Mouse (Mus musculus) heart, embryonic 16.5 days (tissue): ENCODE results near the gene Dclk1. TPM values are rescaled to one million over a fixed set of nuclear protein-coding genes. Genes with fewer than 3 reads are reported as not detected.
"Not testable (repeated sequence)": the region's sequence is repeated elsewhere in the genome, so short reads cannot be mapped to it uniquely, and the experiment has no call there.

Source experiments
- ATAC-seq: fragments of 200-750 bp; cut with Nextera tagmentation; replicated peaks from 2 replicates; pipeline ENCODE4 v1.8.0; 2017; ENCODE audit warnings: moderate number of reproducible peaks; ENCODE audit not compliant: insufficient read depth, low FRiP score; ENCODE audit errors: extremely low read depth
- H3K27ac ChIP-seq: fragments of 300-500 bp; sonication (generic); 2 replicates; pipeline ENCODE4 v1.5.1; 2014; ENCODE audit warnings: mild to moderate bottlenecking, low read length, control low read depth, moderate library complexity
- H3K27me3 ChIP-seq: fragments of 300-500 bp; sonication (generic); 2 replicates; pipeline ENCODE4 v1.6.1; 2014; ENCODE audit warnings: low read length, mixed read lengths; ENCODE audit not compliant: control insufficient read depth, insufficient read depth
- H3K36me3 ChIP-seq: fragments of 300-500 bp; sonication (generic); 2 replicates; pipeline ENCODE4 v1.6.1; 2014; ENCODE audit not compliant: control insufficient read depth, insufficient read depth
- H3K4me1 ChIP-seq: fragments of 300-500 bp; sonication (generic); 2 replicates; pipeline ENCODE4 v1.6.1; 2014; ENCODE audit warnings: low read length, mixed read lengths; ENCODE audit not compliant: control insufficient read depth, insufficient read depth
- H3K4me2 ChIP-seq: fragments of 300-500 bp; sonication (generic); 2 replicates; pipeline ENCODE4 v1.6.1; 2014; ENCODE audit warnings: low read depth, mild to moderate bottlenecking, control low read depth, low read length
- H3K4me3 ChIP-seq: fragments of 300-500 bp; sonication (generic); 2 replicates; pipeline ENCODE4 v1.5.1; 2014; ENCODE audit warnings: mild to moderate bottlenecking, control low read depth, low read length
- H3K9ac ChIP-seq: fragments of 300-500 bp; sonication (generic); 2 replicates; pipeline ENCODE4 v1.6.1; 2014; ENCODE audit warnings: low read length, control low read depth
- H3K9me3 ChIP-seq: fragments of 300-500 bp; sonication (generic); replicated peaks from 2 replicates; pipeline ENCODE4 v1.6.1; 2016; ENCODE audit warnings: low read length; ENCODE audit not compliant: control insufficient read depth
- WGBS: fragments of 180-500 bp; shearing (Covaris S2); extraction: QIAGEN DNeasy Blood & Tissue Kit; methylation state at CpG from one replicate; pipeline ENCODE4 v1.1.7; 2014; 5-methylcytosine and 5-hydroxymethylcytosine counted together
- polyA plus RNA-seq: library from polyadenylated mRNA; unstranded; fragments of >200 nt; fragmentation: Nextera tagmentation; extraction: Ambion mirVana; gene quantifications from 2 replicates; pipeline ENCODE4 v1.2.1, GENCODE M21; 2015

Dclk1 gene
- 5.4 and 10.9 TPM in 2 replicates for polyA plus RNA-seq

- peak within 1 kb of the TSS; percentile 56 for H3K4me3 ChIP-seq
- ATAC-seq = no peak
- peaks cover 2% of the 10 kb centered on the region; the same call in 1 of the 2 replicates for H3K27me3 ChIP-seq
- H3K4me2 ChIP-seq = peak within 1 kb of the TSS; percentile 89
- peak within 1 kb of the TSS; percentile 61; the same call in 1 of the 2 replicates for H3K9ac ChIP-seq
- peaks cover 3% of the 10 kb centered on the region; the same call in 1 of the 2 replicates for H3K4me1 ChIP-seq
- H3K27ac ChIP-seq = no peak within 1 kb of the TSS
- WGBS = 35% methylated on average over 10 of the region's 10 CpGs
- H3K9me3 ChIP-seq = no peaks in the 10 kb centered on the region
- no peaks in the 10 kb centered on the region for H3K36me3 ChIP-seq
Observed at GRCm38 (mm10) chr3:55241730-55242421, at the start of gene Dclk1. Dclk1 (plus strand) TSS chr3:55242364.

DNA sequence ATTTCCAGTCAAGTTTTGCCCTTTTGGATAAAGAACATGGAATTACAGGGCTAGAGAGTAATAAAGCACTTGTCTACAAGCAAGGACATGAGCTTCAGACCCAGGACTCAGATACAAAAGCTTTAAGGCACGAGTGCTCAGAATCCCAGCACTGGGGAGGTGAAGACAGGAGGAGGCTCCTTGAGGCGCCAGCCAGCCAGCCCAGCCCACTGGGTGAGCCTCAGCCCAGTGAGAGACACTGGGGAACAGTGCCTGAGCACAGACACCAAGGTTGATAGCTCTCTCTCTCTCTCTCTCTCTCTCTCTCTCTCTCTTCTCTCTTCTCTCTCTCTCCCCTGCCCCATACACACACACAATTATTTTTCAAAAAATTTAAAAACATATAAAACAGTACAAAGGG is 48.8 kb upstream of the Dclk1 start:
- Histone ChIP-seq H3K4me3 (no peak overlapping the region), H3K27ac (no peak overlapping the region), H3K9me3 (no peaks in the 10 kb centered on the region), H3K36me3 (no peaks in the 10 kb centered on the region), H3K9ac (no peak overlapping the region), H3K4me2 (no peak overlapping the region), H3K27me3 (no peaks in the 10 kb centered on the region), H3K4me1 (no peaks in the 10 kb centered on the region)
- ATAC-seq = no peak
- 38% methylated on average over 2 of the region's 2 CpGs for WGBS

DNA sequence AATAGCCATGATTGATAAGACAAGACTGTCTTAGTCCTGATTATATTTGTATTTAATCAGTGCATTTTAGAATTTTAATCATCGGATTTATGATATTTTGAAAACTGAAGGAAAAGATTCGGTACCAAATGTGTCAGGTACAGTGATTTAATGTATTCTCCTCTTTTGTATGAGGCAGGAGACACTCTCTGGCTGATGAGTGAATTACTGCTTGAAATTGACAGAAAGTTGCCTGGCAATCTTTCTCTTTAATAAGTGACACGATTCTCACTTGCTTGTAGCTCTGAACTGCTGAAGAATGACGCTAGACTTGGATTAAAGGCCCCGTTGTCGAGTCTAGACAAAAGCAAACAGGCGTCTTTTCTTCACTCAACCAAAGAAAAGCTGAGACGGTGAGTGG is 47.4 kb upstream of the Dclk1 start:
- H3K4me3 ChIP-seq = no peak overlapping the region
- no peak overlapping the region for H3K9ac ChIP-seq
- no peak for ATAC-seq

GRCm38 (mm10) chr3:55195581-55196327 is 46.4 kb upstream of the Dclk1 start:
- no peak overlapping the region for H3K27ac ChIP-seq
- ATAC-seq = no peak
- no peak overlapping the region for H3K4me3 ChIP-seq
- no peak overlapping the region for H3K4me2 ChIP-seq
- H3K36me3 ChIP-seq = no peaks in the 10 kb centered on the region
- no peak overlapping the region for H3K9ac ChIP-seq
- H3K27me3 ChIP-seq = no peaks in the 10 kb centered on the region
- no peaks in the 10 kb centered on the region for H3K4me1 ChIP-seq
- WGBS = 74% methylated on average over 5 of the region's 5 CpGs
- no peaks in the 10 kb centered on the region for H3K9me3 ChIP-seq

More for the DNA sequence above, 47.4 kb upstream of the Dclk1 start:
- no peaks in the 10 kb centered on the region for H3K9me3 ChIP-seq
- 74% methylated on average over 8 of the region's 8 CpGs for WGBS
- no peaks in the 10 kb centered on the region for H3K36me3 ChIP-seq
- no peak overlapping the region for H3K4me2 ChIP-seq
- H3K27me3 ChIP-seq = no peaks in the 10 kb centered on the region
- H3K4me1 ChIP-seq = no peaks in the 10 kb centered on the region
- no peak overlapping the region for H3K27ac ChIP-seq

- Histone ChIP-seq H3K4me3 (no peak overlapping the region), H3K27ac (no peak overlapping the region), H3K4me2 (no peak overlapping the region), H3K36me3 (no peaks in the 10 kb centered on the region), H3K9ac (no peak overlapping the region), H3K9me3 (no peaks in the 10 kb centered on the region), H3K27me3 (no peaks in the 10 kb centered on the region), H3K4me1 (no peaks in the 10 kb centered on the region)
- WGBS = 86% methylated on average over 2 of the region's 2 CpGs
- no peak for ATAC-seq
Observed at GRCm38 (mm10) chr3:55196328-55196710, 45.8 kb upstream of the Dclk1 start.

- H3K9ac ChIP-seq, H3K4me3 ChIP-seq, H3K4me1 ChIP-seq, H3K27ac ChIP-seq, H3K27me3 ChIP-seq, H3K9me3 ChIP-seq, H3K4me2 ChIP-seq, H3K36me3 ChIP-seq, ATAC-seq: not testable (repeated sequence)
- 86% methylated on average over 11 of the region's 11 CpGs for whole genome bisulfite sequencing
Observed at GRCm38 (mm10) chr3:55203621-55204020, 38.5 kb upstream of the Dclk1 start.

DNA sequence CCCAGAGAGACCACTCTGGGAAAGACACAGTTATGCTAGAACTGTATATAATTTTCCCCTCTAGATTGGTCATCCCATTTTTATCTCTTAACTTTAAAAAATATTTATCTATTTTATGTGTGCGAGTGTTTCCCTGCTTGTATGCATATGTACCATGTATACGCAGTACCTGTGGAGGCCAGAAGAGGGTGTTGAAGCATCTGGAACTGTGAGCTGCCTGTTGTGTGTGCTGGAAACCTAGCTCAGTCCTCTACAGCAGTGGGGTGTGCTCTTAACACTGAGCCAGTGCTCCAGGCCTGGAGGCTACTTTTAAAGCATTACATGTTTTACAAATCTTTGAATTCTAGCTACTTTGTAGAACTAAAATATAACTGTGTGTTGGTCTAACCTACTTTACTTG is 35.8 kb upstream of the Dclk1 start:
- ATAC-seq = no peak
- H3K9me3 ChIP-seq = no peaks in the 10 kb centered on the region
- no peak overlapping the region for H3K4me2 ChIP-seq
- no peaks in the 10 kb centered on the region for H3K4me1 ChIP-seq
- no peaks in the 10 kb centered on the region for H3K27me3 ChIP-seq
- 91% methylated on average over 2 of the region's 2 CpGs for WGBS
- H3K9ac ChIP-seq = no peak overlapping the region
- no peak overlapping the region for H3K27ac ChIP-seq
- no peaks in the 10 kb centered on the region for H3K36me3 ChIP-seq
- no peak overlapping the region for H3K4me3 ChIP-seq

- WGBS = 55% methylated on average over 6 of the region's 6 CpGs
- no peak for ATAC-seq
- no peak overlapping the region for H3K27ac ChIP-seq
- no peaks in the 10 kb centered on the region for H3K9me3 ChIP-seq
- H3K4me2 ChIP-seq = no peak overlapping the region
- H3K27me3 ChIP-seq = no peaks in the 10 kb centered on the region
- no peaks in the 10 kb centered on the region for H3K4me1 ChIP-seq
- no peak overlapping the region for H3K9ac ChIP-seq
- no peaks in the 10 kb centered on the region for H3K36me3 ChIP-seq
- H3K4me3 ChIP-seq = no peak overlapping the region
Observed at GRCm38 (mm10) chr3:55207665-55208064, 34.5 kb upstream of the Dclk1 start.

- Histone ChIP-seq H3K9me3 (no peaks in the 10 kb centered on the region), H3K27ac (no peak overlapping the region), H3K9ac (no peak overlapping the region), H3K4me3 (no peak overlapping the region), H3K36me3 (no peaks in the 10 kb centered on the region), H3K4me2 (no peak overlapping the region), H3K27me3 (no peaks in the 10 kb centered on the region), H3K4me1 (no peaks in the 10 kb centered on the region)
- no peak for ATAC-seq
- WGBS = 23% methylated on average over 2 of the region's 2 CpGs
Observed at GRCm38 (mm10) chr3:55212254-55212653, 29.9 kb upstream of the Dclk1 start.
